Mouse (Mus musculus): Measurements from ENCODE around the gene Bend4. TPM values are rescaled to one million over a fixed set of nuclear protein-coding genes. Genes with fewer than 3 reads are reported as not detected.

Bend4 gene
- polyA plus RNA-seq, 1 experiment, result 3.0 TPM

DNA sequence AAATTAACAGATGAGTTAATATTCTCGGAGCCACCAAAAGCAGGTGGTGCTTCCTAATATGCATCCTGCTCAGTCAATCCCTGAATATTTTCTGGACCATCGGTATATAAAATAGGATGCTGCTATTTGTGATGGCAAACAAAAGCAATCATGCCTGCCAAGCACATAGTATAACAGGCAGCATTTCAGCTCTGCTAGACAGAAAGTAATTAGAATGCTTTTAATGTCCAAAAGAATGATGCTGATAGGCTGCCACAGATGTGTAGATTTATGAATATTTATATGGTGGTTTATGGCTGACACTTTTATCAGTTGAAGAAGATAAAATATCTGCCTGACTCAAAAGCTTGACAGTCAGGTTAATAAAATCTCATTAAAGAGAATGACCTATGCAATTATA, 4.1 kb downstream of the Bend4 start:
- no peak overlapping the region for H3K4me3 ChIP-seq (ENCODE audit: insufficient read depth, low read length)
- H3K4me1 ChIP-seq (ENCODE audit: control insufficient read depth, insufficient read depth, low read length), result no peaks in the 10 kb centered on the region
- TF ChIP-seq CTCF (IDR thresholded peaks at IDR 0.05; ENCODE audit: extremely low read depth, insufficient read depth, low read length), result no peak
- TF ChIP-seq POLR2A (IDR thresholded peaks at IDR 0.05; ENCODE audit: extremely low read depth, insufficient read depth, low read length), result no peak
- H3K27ac ChIP-seq (ENCODE audit: insufficient read depth, low read length), result no peak overlapping the region

DNA sequence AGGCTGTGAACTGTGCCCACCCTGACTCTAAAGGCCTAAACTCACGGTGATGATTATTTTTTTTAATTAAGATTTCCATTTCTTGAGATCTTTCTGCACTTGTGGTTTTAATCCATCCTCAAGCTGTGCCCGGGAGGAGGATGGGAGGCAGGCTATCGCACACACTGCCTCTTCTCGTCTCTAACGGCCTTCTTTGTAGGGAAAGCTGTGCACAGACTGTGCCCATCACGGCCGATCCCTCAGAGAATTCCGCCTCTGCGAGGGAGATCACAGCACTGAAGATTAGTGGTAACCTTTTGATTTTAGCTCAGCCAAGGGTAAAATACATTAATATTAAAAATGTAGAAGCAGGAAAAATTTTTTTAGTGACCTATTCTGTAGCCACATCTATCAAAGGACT, 4.8 kb downstream of the Bend4 start:
- H3K27ac ChIP-seq (ENCODE audit: insufficient read depth, low read length), result no peak overlapping the region
- H3K4me3 ChIP-seq (ENCODE audit: insufficient read depth, low read length), result no peak overlapping the region
- TF ChIP-seq CTCF (IDR thresholded peaks at IDR 0.05; ENCODE audit: extremely low read depth, insufficient read depth, low read length) (no peak), POLR2A (IDR thresholded peaks at IDR 0.05; ENCODE audit: extremely low read depth, insufficient read depth, low read length) (no peak)
- no peaks in the 10 kb centered on the region for H3K4me1 ChIP-seq (ENCODE audit: control insufficient read depth, insufficient read depth, low read length)

DNA sequence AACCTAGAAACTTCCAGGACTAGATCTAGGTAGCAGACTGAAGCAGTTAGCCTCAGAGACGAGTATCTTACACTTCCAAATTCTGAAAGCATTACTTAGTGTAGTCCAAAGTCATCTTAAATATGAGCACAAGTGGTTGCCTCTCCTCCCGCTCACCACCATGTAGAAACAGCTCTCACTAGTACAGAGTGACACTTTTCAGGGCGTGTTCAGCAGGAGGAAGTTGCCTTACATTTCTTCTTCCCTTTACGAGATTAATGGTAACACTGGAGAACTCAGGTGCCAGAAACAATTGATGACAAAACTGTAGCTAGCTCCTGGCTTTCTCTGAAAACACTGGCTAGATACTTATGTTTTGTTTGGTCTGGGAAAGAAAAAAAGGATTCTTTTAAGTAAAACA, 8.7 kb downstream of the Bend4 start:
- no peak for TF ChIP-seq POLR2A (IDR thresholded peaks at IDR 0.05; ENCODE audit: extremely low read depth, insufficient read depth, low read length)
- TF ChIP-seq CTCF (IDR thresholded peaks at IDR 0.05; ENCODE audit: extremely low read depth, insufficient read depth, low read length), result no peak
- Histone ChIP-seq H3K4me3 (ENCODE audit: insufficient read depth, low read length) (no peak overlapping the region), H3K27ac (ENCODE audit: insufficient read depth, low read length) (no peak overlapping the region), H3K4me1 (ENCODE audit: control insufficient read depth, insufficient read depth, low read length) (no peaks in the 10 kb centered on the region)

DNA sequence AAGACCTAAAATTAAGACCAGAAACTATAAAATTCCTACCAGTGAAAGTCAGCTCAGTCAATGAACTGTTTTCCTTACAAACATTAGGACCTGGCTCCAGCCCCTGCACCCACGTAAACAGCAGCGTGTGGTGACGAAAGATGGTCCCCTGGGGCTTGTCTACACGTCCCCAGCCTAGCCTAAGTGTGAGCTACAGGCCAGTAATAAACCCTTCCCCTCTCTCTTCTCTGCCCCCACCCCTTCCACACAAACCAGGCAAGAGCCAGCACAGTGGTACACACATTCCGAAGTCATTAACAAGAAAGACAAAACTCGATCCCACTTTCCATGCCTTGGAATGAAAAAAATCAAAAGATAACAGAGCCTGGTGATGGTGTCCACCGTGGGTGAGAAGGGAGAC, 16.6 kb downstream of the Bend4 start:
- TF ChIP-seq POLR2A (IDR thresholded peaks at IDR 0.05; ENCODE audit: extremely low read depth, insufficient read depth, low read length) (no peak), CTCF (IDR thresholded peaks at IDR 0.05; ENCODE audit: extremely low read depth, insufficient read depth, low read length) (no peak)
- no peaks in the 10 kb centered on the region for H3K4me1 ChIP-seq (ENCODE audit: control insufficient read depth, insufficient read depth, low read length)
- no peak overlapping the region for H3K27ac ChIP-seq (ENCODE audit: insufficient read depth, low read length)
- H3K4me3 ChIP-seq (ENCODE audit: insufficient read depth, low read length), result no peak overlapping the region

DNA sequence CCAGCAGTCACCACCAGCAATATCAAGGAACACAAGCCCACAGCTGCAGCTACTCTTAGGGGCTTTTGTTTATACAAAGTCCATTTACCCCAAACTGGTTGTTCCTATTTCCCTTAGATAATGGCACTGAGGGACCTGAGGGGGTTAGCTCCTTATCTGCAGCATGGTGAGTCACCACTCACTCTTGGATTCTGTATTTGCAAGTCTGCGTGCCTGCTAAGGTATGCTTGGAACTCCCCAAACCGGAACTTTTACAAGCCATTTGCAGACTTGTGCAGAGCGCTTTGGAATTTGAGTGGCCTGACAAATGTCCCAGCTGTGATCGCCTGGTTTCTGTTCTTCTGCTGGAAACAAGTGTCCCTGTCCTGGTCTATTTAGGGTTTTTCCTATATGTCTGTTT, 17.7 kb downstream of the Bend4 start:
- TF ChIP-seq CTCF (IDR thresholded peaks at IDR 0.05; ENCODE audit: extremely low read depth, insufficient read depth, low read length) (no peak), POLR2A (IDR thresholded peaks at IDR 0.05; ENCODE audit: extremely low read depth, insufficient read depth, low read length) (no peak)
- H3K4me1 ChIP-seq (ENCODE audit: control insufficient read depth, insufficient read depth, low read length), result no peaks in the 10 kb centered on the region
- no peak overlapping the region for H3K27ac ChIP-seq (ENCODE audit: insufficient read depth, low read length)
- H3K4me3 ChIP-seq (ENCODE audit: insufficient read depth, low read length), result no peak overlapping the region

DNA sequence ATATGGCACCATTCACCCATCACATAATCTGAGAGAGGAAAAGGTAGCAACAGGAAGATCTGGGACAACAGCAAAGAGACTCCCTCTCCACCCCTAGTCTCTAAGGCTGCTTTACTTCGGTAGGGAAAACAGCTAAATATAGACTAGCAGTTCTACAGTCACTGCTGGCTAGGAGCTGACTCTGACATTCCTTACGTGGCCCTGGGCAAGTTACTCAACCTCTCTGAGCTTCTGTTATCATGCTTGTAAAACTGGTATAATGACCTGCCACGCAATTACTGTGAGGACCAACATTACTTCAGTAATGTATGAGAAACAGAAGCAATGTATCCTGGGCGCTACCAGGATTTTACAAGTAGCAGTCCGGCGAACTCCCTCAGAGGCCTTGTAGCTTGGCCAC, 19.7 kb downstream of the Bend4 start:
- TF ChIP-seq CTCF (IDR thresholded peaks at IDR 0.05; ENCODE audit: extremely low read depth, insufficient read depth, low read length), result no peak
- H3K4me1 ChIP-seq (ENCODE audit: control insufficient read depth, insufficient read depth, low read length), result no peaks in the 10 kb centered on the region
- H3K4me3 ChIP-seq (ENCODE audit: insufficient read depth, low read length), result no peak overlapping the region
- H3K27ac ChIP-seq (ENCODE audit: insufficient read depth, low read length), result no peak overlapping the region

DNA sequence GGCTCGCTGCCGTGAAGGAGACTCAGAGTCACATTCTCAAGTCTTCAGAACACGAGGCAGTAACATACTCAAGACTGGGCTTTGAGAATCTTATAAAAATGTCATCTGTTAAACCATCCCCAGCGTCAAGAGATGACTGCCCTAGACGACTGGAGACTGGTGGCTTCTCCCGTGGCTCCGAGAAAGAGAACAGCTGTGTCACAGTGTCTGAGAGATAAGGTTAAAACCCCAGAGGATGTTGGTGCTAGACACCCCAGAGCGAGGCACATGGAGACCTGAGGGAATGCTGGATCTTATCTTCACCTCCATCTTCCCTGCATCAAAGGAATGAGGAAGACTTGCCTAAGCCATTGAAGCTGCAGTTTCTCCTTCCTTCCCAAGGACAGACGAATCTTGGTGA, 23.2 kb downstream of the Bend4 start:
- no peaks in the 10 kb centered on the region for H3K4me1 ChIP-seq (ENCODE audit: control insufficient read depth, insufficient read depth, low read length)
- no peak overlapping the region for H3K27ac ChIP-seq (ENCODE audit: insufficient read depth, low read length)
- H3K4me3 ChIP-seq (ENCODE audit: insufficient read depth, low read length), result no peak overlapping the region
- TF ChIP-seq POLR2A (IDR thresholded peaks at IDR 0.05; ENCODE audit: extremely low read depth, insufficient read depth, low read length) (no peak), CTCF (IDR thresholded peaks at IDR 0.05; ENCODE audit: extremely low read depth, insufficient read depth, low read length) (no peak)

DNA sequence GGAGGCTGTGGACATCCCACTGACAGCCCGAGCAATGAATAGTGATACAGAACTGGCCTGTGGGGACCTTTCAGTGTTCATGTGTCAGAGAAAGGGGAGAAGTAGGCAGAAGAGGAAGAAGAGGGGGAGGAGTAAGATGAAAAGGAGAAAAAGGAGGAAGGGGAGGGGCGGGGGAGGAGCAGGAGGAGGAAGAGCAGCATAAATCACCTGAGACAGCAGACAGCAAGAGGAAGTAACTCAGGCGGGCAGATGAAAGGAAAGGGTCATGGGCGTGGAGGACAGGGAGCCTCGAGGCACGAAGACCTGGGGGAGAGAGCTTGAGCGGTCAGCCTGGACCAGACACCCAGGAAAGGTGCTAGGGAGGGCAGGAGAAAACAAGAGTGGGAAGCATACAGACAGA, 23.7 kb downstream of the Bend4 start:
- Histone ChIP-seq H3K4me3 (ENCODE audit: insufficient read depth, low read length) (no peak overlapping the region), H3K4me1 (ENCODE audit: control insufficient read depth, insufficient read depth, low read length) (no peaks in the 10 kb centered on the region), H3K27ac (ENCODE audit: insufficient read depth, low read length) (no peak overlapping the region)
- TF ChIP-seq CTCF (IDR thresholded peaks at IDR 0.05; ENCODE audit: extremely low read depth, insufficient read depth, low read length) (no peak), POLR2A (IDR thresholded peaks at IDR 0.05; ENCODE audit: extremely low read depth, insufficient read depth, low read length) (no peak)

DNA sequence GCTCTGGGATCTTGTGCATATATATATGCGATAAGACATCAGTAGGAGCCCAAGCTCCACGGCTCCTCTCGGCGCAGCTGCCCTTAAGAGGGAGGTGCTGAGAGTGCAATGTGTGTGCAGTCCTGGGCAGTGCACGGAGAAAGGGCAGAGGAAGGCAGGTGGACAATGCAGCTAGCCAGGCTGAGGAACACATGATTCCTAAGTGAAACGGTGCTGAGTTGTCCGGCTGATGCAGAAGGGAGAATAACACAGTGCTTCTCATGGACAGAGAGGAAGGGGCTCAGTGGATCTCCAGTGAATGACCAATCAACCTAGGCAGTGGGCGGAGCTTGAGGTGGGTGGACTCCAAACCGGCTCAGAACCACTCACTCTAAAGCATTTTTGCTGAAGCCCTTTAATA, 26.5 kb downstream of the Bend4 start:
- TF ChIP-seq POLR2A (IDR thresholded peaks at IDR 0.05; ENCODE audit: extremely low read depth, insufficient read depth, low read length), result no peak

DNA sequence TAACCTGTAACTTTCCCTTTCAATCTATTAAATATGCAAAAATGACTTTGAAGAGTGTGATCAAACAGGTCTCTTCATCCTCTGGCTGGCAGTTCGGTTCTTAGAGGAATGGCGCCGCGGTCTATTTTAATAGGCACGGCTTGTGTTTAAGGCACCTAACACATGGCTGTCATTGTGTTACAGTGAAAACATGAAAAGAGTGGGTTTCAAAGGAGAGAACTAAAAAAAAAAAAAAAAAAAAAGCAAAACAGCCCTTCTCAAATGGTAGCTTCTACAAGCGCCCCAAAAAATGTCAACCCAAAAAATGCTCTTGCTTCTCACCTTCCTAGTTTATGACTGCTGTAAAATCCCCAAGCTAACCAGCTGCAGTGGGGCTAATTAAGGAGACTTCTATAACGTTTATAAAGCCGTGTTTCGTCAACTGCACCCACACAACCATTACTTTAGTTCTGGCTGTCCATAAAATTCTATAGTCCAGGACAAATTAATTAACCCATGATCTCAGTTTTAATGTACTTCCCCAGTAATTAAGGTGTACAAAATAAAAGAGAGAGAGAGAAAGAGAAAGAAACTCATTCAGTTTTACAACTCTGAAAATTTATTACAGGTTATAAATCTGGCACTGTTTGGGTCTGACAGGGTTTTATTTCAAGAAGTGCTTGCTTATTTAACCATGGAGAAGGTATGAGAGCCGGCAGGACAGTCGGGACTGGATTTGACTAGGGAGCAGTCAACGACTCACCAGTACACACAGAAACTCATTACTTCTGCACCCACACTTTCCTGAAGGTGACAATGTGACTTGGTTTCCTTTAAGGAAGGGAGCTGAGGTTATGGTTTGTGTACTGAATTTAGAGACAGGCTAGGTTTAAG, 27.3 kb downstream of the Bend4 start:
- Histone ChIP-seq H3K4me1 (ENCODE audit: control insufficient read depth, insufficient read depth, low read length) (no peaks in the 10 kb centered on the region), H3K4me3 (ENCODE audit: insufficient read depth, low read length) (no peak overlapping the region), H3K27ac (ENCODE audit: insufficient read depth, low read length) (no peak overlapping the region)
- TF ChIP-seq POLR2A (IDR thresholded peaks at IDR 0.05; ENCODE audit: extremely low read depth, insufficient read depth, low read length) (no peak), CTCF (IDR thresholded peaks at IDR 0.05; ENCODE audit: extremely low read depth, insufficient read depth, low read length) (no peak)

More for the DNA sequence above, 26.5 kb downstream of the Bend4 start:
- no peak overlapping the region for H3K27ac ChIP-seq (ENCODE audit: insufficient read depth, low read length)
- H3K4me1 ChIP-seq (ENCODE audit: control insufficient read depth, insufficient read depth, low read length), result no peaks in the 10 kb centered on the region
- no peak overlapping the region for H3K4me3 ChIP-seq (ENCODE audit: insufficient read depth, low read length)
